Mouse (Mus musculus) bone marrow, adult 2 months (tissue): ENCODE measurements around the gene Nup62.

Source experiments
- CTCF ChIP-seq: fragments of 200-500 bp; IDR thresholded peaks from 2 replicates; pipeline ENCODE4 v1.5.1; 2011; ENCODE audit warnings: low read length, control low read depth; ENCODE audit not compliant: control insufficient read depth, insufficient read depth
- POLR2A ChIP-seq: fragments of 200-500 bp; IDR thresholded peaks from 2 replicates; pipeline ENCODE4 v1.6.1; 2011; ENCODE audit warnings: low read depth, mild to moderate bottlenecking, control low read depth, low read length, borderline replicate concordance; ENCODE audit not compliant: control insufficient read depth

DNA sequence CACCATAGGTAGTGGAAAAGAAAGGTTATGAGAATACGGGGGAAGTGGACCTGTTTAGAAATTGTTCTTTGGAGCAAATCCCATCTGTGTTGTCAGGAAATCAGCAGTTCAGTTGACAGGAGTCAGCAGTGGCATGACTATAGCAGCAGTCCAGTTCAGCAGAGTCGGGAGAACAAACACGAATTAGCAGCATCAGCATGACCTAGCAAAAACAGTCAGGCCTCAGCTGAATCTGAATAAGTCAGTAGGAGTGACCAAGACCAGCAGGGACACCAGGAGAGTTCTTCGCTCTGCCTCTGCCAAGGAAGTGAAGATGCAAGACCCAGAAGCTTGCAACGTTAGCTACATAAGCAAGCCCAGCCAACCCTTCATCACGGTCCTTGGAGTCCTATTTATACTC lies 23.1 kb upstream of the Nup62 start:
- no peak for TF ChIP-seq CTCF
- no peak for TF ChIP-seq POLR2A
